Mouse (Mus musculus) gastrocnemius, adult 18-20 months (tissue): ENCODE results near the gene Rhbdl1. TPM values are rescaled to one million over a fixed set of nuclear protein-coding genes. Genes with fewer than 3 reads are reported as not detected.
A peak's percentile ranks its signal among the peaks of the same experiment; 100 is the strongest.

ENCODE experiments used
- DNase-seq: peaks from one replicate; pipeline ENCODE4 v3.0.0; 2021; ENCODE audit warnings: low spot score
- microRNA-seq: library from miRNA; unstranded; fragments of <30 nt; microRNA quantifications from one replicate; pipeline ENCODE4 v1.2.0, GENCODE M21; 2021
- total RNA-seq, 2 experiments: library from RNA; stranded (reverse); gene quantifications; 2 replicates each; pipeline ENCODE4 v1.2.3; 2021

Rhbdl1 gene
- total RNA-seq, 2 experiments from 2014 or later, result 10.7 to 14.7 TPM

- peak; percentile 60 for DNase-seq
These were observed 40.8 kb downstream of the Rhbdl1 start for GRCm38 (mm10) chr17:25796211-25796771.

- DNase-seq, result no peak
These were observed 41.4 kb downstream of the Rhbdl1 start, which contains the start of gene AC134908.4 for GRCm38 (mm10) chr17:25795609-25796092. Gene AC134908.4, minus strand, starts transcription at chr17:25795659.

- no peak for DNase-seq
These were observed 42.1 kb downstream of the Rhbdl1 start for GRCm38 (mm10) chr17:25794998-25795397.

GRCm38 (mm10) chr17:25794197-25794596, 42.9 kb downstream of the Rhbdl1 start:
- DNase-seq, result no peak

DNA sequence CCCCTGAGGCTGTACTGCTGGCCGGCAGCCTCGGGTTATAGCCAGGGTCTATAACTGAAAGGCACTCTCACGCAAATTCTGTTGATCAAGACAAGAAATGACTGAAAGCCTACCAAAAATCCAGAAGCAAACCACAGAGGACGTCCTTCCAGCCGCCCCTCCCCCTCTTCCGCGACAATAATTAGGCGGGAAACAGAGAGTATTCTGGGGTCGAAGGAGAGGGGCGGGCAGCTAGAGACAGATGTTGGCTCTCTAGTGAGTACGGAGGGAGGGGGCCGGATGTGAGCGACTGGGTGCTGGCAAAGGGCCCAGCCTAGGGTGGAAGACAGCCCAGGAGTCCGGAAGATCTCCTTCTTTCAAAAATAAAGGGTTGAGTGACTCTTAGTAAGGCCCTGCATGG, 44.5 kb downstream of the Rhbdl1 start, which contains the start of gene Fam173a:
Fam173a (minus strand) TSS at position 287 of the 400 bp plus-strand sequence.
- DNase-seq, result peak; percentile 53

DNA sequence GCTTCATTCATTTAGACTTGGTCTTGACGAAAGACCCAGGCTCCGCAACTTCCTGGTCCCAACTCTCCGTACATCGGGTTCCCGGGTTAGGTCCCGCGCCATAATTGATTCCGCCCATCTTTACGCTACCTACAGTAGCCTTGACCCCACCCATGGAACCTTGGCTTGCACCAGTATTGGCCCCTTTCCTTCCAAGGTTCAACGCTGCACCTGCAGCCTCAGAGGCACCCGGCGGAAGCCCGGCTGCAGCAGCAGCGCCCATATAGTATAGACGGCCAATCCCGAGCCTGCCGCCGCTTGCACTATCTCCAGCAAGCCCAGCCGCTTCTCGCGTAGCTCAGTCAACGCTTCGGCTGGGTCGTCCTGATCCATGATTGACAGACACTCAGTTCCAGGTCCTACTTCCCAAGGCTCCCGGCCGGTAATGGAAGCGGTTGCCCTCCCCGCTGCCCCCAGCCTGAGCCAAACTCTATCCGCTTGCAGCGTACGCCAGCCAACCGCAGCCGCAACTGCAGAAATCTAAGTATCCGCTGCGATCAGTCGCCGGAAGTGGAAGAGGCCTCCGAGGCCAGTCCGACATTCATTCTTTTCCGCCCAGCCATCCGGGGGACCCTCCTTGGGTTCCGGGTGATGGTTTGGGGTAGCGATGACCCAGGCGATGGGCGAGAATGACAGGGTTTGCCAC, 45.1 kb downstream of the Rhbdl1 start:
- DNase-seq, result peak; percentile 87

GRCm38 (mm10) chr17:25791320-25791842, 45.7 kb downstream of the Rhbdl1 start:
- no peak for DNase-seq

DNA sequence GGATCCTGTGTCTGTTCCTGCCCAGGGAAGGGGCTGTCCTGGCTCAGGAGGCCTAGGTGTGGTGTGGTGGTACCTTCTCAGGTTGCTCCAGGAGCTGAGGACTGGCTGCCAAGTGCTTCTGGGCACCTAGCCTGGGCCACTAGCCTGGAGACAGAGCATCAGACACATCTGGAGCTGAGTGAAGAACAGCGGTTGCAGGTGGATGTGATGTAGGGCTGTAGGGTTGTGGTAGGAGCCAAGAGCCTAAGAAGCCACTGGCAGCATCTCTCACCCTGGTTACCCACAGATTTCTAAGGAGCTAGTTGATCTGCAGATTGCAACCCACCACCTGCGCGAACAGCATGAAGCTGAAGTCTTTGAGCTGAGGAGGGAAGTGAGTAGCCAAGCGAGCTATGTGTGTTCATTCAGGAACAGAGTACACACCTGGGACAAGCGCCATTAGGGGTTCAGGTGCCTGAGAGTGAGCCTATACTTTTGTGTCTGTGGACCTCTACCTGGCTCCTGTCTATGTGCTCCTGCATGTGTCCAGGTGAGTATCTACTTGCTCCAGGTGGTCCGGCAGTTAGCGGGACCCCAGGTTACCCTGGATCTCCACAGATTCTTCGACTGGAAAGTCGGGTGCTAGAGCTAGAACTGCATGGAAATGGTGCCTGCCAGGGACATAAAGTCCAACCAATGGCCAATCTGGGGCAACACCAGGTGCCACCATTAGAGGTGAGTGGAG, 50.2 kb downstream of the Rhbdl1 start:
- DNase-seq, result no peak

GRCm38 (mm10) chr17:25786280-25786679, 50.8 kb downstream of the Rhbdl1 start, which contains the start of gene Ccdc78:
Gene Ccdc78, plus strand, starts transcription at chr17:25786580.
- DNase-seq, result no peak

GRCm38 (mm10) chr17:25785281-25785745, 51.8 kb downstream of the Rhbdl1 start, which contains the start of gene Haghl:
Gene Haghl, minus strand, starts transcription at chr17:25785673.
- peak; percentile 95 for DNase-seq

Small RNA genes within 50 kb of the gene (microRNA-seq; reads per million reads assigned to microRNA genes)
- gene Mir3082, result not detected

Other genes with a start within 250 kb of the Rhbdl1 start
- not detected for gene Gng13, start 120.1 kb downstream of the Rhbdl1 start, total RNA-seq
- 1 to 10 TPM in 1 of 2 experiments, under 1 TPM in 1; 0.47 to 1.1 TPM for gene Chtf18, start 109.9 kb downstream of the Rhbdl1 start, total RNA-seq
- 1 to 10 TPM; 3.5 to 4.2 TPM for gene Rpusd1, start 109.6 kb downstream of the Rhbdl1 start, total RNA-seq
- not detected for gene Mslnl, start 101.3 kb downstream of the Rhbdl1 start, total RNA-seq
- gene Msln, start 82.9 kb downstream of the Rhbdl1 start, total RNA-seq, result under 1 TPM; 0.26 to 0.46 TPM
- 10 to 100 TPM; 27.3 to 29.2 TPM for gene Narfl, start 63.5 kb downstream of the Rhbdl1 start, total RNA-seq
- gene Haghl, start 51.6 kb downstream of the Rhbdl1 start, total RNA-seq, result 10 to 100 TPM; 10.6 to 10.7 TPM
- not detected for gene Ccdc78, start 50.7 kb downstream of the Rhbdl1 start, total RNA-seq
- 10 to 100 TPM; 42.2 to 46.8 TPM for gene Fam173a, start 44.4 kb downstream of the Rhbdl1 start, total RNA-seq
- gene AC134908.4, start 41.6 kb downstream of the Rhbdl1 start, total RNA-seq, result not detected
- gene Metrn, start 40.2 kb downstream of the Rhbdl1 start, total RNA-seq, result 10 to 100 TPM; 40.1 to 48.4 TPM
- gene Fbxl16, start 28.2 kb downstream of the Rhbdl1 start, total RNA-seq, result under 1 TPM; 0.62 to 0.91 TPM
- 1 to 10 TPM; 9.6 to 9.8 TPM for gene Wdr24, start 13.7 kb downstream of the Rhbdl1 start, total RNA-seq
- gene Jmjd8, start 8.4 kb downstream of the Rhbdl1 start, total RNA-seq, result 10 to 100 TPM; 12.6 to 14.2 TPM
- gene Stub1, start 3.9 kb downstream of the Rhbdl1 start, total RNA-seq, result 10 to 100 TPM; 88.4 to 92.9 TPM
- gene Gm20683, start 4.5 kb upstream of the Rhbdl1 start, total RNA-seq, result 10 to 100 TPM; 10.0 to 11.8 TPM
- 10 to 100 TPM; 72.4 to 72.9 TPM for gene Rhot2, start 7.6 kb upstream of the Rhbdl1 start, total RNA-seq
- under 1 TPM; 0.55 to 0.64 TPM for gene Wdr90, start 24.2 kb upstream of the Rhbdl1 start, total RNA-seq
- gene Mcrip2, start 31.5 kb upstream of the Rhbdl1 start, total RNA-seq, result 100 to 1,000 TPM in 1 of 2 experiments, 10 to 100 TPM in 1; 84.2 to 102 TPM
- gene Mettl26, start 37.8 kb upstream of the Rhbdl1 start, total RNA-seq, result 10 to 100 TPM; 25.4 to 33.4 TPM
- gene Wfikkn1, start 43.6 kb upstream of the Rhbdl1 start, total RNA-seq, result under 1 TPM; 0.43 to 0.62 TPM
- gene Rab40c, start 82.4 kb upstream of the Rhbdl1 start, total RNA-seq, result 10 to 100 TPM in 1 of 2 experiments, 1 to 10 TPM in 1; 7.6 to 11.1 TPM
- gene Pigq, start 107.6 kb upstream of the Rhbdl1 start, total RNA-seq, result 10 to 100 TPM; 19.9 to 22.2 TPM
- not detected for gene Nhlrc4, start 107.7 kb upstream of the Rhbdl1 start, total RNA-seq
- gene A930017K11Rik, start 115.3 kb upstream of the Rhbdl1 start, total RNA-seq, result not detected
- gene Capn15, start 148.5 kb upstream of the Rhbdl1 start, total RNA-seq, result 1 to 10 TPM; 4.4 to 6.5 TPM
- 10 to 100 TPM; 88.9 to 96.2 TPM for gene Rab11fip3, start 232.3 kb upstream of the Rhbdl1 start, total RNA-seq